Mouse (Mus musculus) T-helper 17 cell (primary cell): ENCODE measurements around the gene Tmem88.

Experiments used
- in situ Hi-C, 2 experiments: fragments of 300-600 bp; cut with MboI, MseI; formaldehyde crosslinking; loops; 1 replicate in 1 of 2; 2 replicates in 1 of 2; pipeline ENCODE4 v1.15.1; 2025; ENCODE audit warnings: high pct_unique_total_duplicates in 2 of 2

The Tmem88 gene

DNA sequence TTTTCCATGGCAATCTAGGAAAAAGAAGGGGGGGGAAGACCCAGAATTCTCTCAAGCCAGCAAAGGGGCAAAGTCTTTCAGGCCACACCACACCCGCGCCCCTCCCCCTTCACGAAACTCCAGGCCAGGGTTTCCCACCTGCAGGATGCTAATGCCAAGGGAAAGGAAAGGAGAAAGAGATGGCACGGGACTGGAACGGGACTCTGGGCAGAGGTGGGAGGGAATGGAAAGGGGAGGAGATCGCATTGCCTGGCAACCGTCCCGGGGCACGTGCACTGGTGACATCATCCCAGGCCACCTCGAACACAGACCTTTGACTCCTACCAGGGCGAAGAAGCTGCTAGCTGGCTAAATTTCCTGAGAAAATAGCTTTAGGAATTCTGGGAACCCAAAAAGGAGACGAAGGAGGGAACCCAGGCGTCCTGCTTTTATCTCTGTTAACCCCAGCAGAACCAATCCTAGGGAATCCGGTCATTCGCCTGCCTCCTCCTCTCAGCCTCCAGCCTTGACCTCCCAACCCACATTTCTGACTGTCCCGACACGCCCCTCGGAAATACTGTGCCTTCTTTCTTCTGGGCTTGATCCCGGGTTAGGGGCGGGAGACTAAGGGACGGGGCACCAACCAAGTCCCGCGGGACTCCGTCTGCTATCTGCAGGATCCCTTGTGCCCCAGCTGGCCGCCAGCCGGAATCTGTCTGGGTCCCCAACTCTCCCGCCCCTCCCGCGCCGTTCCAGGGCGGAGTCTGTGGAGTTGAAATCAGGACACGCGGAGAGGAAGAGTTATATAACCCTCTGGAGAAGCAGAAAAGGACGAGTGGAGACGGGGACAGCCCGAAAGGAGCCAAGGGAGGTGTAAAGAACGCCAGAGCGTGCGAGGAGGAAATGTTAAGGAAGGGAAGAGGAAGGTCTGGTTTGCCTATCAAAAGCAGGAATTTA is 19.7 kb upstream of the Tmem88 start:
- in situ Hi-C loops, result loop anchor here in 1 of 2 experiments (10.0 kb wide), 2 partner anchors 323 to 577 kb away; partner anchors contain the start of genes Gabarap, Per1 and Phf23

GRCm38 (mm10) chr11:69416921-69417448 is 19.0 kb upstream of the Tmem88 start:
- in situ Hi-C loops, result loop anchor here in 1 of 2 experiments (10.0 kb wide), 2 partner anchors 322 to 578 kb away; partner anchors contain the start of genes Gabarap, Per1 and Phf23

- in situ Hi-C loops, result loop anchor here in 1 of 2 experiments (10.0 kb wide), 2 partner anchors 322 to 578 kb away; partner anchors contain the start of genes Gabarap, Per1 and Phf23
Observed at GRCm38 (mm10) chr11:69416509-69416908, 18.5 kb upstream of the Tmem88 start.

- in situ Hi-C loops, result loop anchor here in 1 of 2 experiments (10.0 kb wide), 2 partner anchors 321 to 579 kb away; partner anchors contain the start of genes Gabarap, Per1 and Phf23
Observed at GRCm38 (mm10) chr11:69415668-69416451, 17.8 kb upstream of the Tmem88 start.

DNA sequence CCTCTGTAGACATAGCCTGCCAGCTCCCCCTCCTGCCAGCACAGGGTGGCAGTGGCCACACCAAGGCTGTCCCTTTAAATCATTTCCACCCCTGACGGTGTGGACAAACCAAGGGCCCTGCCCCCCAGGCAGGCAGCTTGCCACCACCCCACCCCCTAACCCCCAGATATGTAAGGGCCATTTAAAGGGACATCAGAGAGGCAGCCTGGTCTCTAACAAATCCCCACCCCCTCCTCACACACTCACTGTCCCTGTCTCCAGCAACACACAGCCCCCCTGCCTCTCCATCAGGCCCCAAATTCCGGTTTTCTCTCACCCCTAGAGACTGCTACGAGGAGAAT is 17.3 kb upstream of the Tmem88 start:
- in situ Hi-C loops, result loop anchor here in 1 of 2 experiments (10.0 kb wide), 2 partner anchors 320 to 580 kb away; partner anchors contain the start of genes Gabarap, Per1 and Phf23

- in situ Hi-C loops, result loop anchor here in 1 of 2 experiments (10.0 kb wide), 2 partner anchors 320 to 580 kb away; partner anchors contain the start of genes Gabarap, Per1 and Phf23
Observed at GRCm38 (mm10) chr11:69414421-69415326, 16.6 kb upstream of the Tmem88 start.

DNA sequence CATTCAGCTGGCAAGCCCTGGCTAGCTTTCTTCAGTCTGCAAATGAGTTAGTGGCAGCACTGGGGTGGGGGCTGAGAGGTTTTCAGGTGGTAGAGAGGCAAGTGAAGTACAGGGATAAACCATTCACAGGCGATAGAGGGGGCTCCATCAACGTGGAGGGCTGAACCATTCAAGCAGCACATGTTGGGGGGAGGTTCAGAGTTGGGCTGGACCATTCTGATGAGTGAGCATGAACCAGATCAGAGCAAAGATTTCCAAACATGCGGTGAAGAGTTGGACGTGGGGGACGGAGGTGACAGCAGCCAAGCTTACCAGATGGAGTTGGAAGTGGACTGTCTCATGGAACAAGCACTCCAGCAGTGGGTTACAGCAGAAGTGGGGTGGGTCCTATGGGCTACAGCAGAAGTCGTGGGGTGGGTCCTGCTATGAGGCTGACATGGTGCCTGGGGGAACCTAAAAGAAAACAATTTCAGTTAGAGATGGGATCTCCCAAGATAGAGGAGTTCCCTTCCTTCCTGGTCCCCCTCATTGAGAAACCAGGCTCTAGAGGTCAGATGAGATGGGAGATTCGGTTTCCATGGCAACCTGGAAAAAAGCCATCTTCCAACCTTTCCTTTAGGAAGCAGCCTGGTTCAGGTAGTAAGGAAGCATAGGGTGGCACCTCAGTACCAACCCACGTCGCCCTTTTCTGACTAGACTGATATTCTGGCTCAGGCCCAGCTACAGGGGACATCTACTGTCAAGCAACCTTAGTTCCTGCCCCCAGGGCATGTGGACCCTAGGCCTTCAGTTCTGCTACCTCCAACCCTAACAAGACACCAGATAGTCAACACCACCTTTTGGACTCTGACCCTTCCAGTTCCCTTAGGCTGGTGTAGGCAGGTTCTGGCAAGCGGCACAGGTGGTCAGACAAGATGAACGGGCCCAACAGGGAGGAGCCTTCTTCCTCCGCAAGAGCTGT is 15.5 kb upstream of the Tmem88 start, which contains the start of gene Kdm6b:
Gene Kdm6b (minus strand): TSS at position 455 of the 961 bp plus-strand sequence.
- in situ Hi-C loops, result loop anchor here in 1 of 2 experiments (10.0 kb wide), 2 partner anchors 319 to 581 kb away; partner anchors contain the start of genes Gabarap, Per1 and Phf23

GRCm38 (mm10) chr11:69412548-69412947 is 14.5 kb upstream of the Tmem88 start:
- in situ Hi-C loops, result loop anchor here in 1 of 2 experiments (10.0 kb wide), 2 partner anchors 318 to 582 kb away; partner anchors contain the start of genes Gabarap, Per1 and Phf23

GRCm38 (mm10) chr11:69411538-69412203 is 13.6 kb upstream of the Tmem88 start:
- in situ Hi-C loops, result loop anchor here in 1 of 2 experiments (10.0 kb wide), 2 partner anchors 317 to 583 kb away; partner anchors contain the start of genes Gabarap, Per1 and Phf23

DNA sequence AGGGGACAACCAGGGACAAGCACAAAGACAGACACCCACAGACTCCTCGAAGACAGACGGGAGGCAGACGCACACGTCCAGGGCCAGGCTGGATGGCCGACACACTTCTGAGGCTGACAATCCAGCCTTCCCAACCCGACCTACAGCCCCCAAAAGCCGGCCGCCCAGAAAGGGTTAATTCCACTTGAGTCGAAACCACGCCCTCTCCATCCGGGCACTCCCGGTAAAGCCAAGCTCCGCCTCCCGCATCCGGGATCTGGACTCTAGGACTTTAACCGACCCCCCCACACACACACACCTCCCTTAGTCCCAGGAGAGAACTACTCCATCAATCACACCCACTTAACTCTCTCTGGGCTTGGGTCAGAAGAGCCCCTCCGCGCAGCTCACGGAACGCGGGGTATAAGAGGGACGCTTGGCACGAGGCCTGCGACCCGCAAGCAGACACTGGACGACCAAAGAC is 13.1 kb upstream of the Tmem88 start:
- in situ Hi-C loops, result loop anchor here in 1 of 2 experiments (10.0 kb wide), 2 partner anchors 316 to 584 kb away; partner anchors contain the start of genes Gabarap, Per1 and Phf23

DNA sequence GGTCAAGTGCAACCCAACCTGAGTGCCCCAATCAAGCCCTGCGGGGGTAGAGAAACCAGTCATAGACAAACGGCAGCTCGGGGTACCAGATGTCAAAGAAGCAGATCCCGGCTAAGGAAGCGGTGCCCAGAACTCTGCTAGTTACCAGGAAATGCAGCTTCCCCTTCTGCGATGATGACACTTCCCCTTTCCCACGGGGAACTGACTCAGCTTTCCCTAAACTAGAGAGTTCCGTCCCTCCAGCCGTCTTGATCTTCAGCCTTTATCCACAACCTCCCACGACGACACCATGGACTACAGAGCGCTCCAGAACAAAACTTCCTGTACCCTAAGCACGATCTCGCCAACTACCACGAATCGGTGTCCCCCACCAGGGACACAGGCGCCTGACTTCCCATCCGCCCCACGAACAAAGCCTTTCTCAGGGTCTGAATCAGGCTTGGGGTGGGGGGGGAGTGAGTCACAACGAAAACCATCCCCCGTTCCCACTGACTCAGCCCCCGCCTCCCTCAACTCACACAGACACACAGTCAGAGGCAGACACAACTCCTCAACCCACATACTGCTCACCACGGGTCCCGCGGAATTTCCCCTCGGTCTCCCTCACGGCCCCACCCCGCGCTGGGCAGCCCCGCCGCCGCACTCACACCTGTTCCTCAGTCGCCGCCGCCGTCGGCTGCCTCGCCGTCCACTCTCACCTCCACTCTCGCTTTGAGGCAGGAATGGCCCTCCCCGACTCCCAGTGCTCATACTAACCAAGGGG is 12.5 kb upstream of the Tmem88 start:
- in situ Hi-C loops, result loop anchor here in 1 of 2 experiments (10.0 kb wide), 2 partner anchors 316 to 584 kb away; partner anchors contain the start of genes Gabarap, Per1 and Phf23

GRCm38 (mm10) chr11:69410045-69410309 is 11.9 kb upstream of the Tmem88 start:
- in situ Hi-C loops, result loop anchor here in 1 of 2 experiments (10.0 kb wide), 2 partner anchors 315 to 585 kb away; partner anchors contain the start of genes Gabarap, Per1 and Phf23

DNA sequence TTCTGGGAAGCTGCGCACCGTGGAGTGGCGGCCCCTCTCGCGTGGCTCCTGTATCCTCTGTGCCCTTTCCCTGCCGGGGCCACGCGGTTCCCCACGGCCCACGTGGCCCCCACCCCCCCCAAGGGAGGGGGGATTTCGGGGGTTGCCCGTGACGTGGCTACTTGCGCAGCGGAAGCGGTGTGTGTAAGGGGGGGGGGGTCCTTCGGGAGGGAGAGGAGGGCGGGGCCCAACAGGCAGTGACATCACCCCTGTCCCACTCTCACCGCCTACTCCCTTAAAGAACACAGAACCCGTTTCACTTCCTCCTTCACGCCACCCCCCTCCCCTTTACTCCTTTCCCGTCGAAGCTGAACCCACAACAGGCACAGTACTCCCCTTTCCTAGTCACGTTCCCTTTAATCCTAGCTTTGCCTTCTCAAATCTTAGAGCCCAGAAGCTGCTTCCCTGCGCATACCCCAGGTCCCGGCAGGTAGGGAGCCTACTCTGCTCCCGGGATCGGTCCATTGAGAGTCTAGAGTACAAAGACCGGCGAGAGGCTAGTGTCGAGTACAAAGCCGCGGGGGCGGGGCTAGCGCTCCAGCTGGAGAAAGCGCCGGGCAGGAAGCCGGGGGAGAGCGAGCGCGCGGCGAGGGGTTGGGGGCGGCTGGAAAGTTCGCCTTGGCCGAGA is 11.5 kb upstream of the Tmem88 start:
- in situ Hi-C loops, result loop anchor here (5.0 to 10.0 kb wide), 5 partner anchors 105 to 1255 kb away; partner anchors contain the start of genes Gabarap (in 2 of the 2), Per1 (in 1 of the 2), Phf23 (in 1 of the 2) and Spag7 (in 1 of the 2)

DNA sequence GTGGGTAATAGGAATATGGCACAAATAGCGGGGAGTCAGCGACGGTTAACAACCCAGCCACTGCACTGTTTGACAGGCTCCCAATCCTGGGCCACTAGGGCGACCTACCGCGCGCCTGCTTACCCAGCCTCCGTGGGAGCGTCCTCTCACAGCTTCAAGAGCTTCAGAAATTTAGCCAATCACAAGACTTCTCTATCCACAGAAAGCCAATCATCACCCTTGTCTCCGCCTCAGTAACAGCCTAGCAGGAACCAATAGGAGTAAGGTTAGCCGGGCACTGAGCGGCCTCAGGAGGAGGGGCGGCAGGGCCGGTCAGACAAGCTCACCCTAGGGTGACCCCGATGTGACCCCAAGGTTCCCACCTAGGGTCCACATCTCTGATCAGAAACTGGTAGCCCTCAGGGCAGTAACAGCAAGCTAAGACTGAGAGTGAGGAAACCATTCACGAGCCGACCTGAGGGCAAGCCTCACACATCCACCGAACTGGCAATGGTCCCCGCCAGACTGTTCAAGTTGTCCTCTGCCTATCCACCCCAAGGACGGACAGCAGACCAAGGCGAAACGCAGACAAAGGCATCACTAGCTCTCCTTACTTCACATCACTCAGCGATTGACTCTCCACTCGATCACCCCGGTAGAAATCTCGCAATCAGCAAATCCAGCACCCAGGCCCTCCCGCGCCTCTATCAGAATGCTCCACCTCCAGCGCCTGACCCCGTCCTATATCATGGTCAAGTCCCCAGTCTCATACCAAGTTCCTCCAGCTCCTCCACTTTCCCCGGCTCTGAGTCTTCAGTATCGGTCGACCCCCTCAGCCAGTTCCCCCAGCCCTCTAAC is 10.7 kb upstream of the Tmem88 start:
- in situ Hi-C loops, result loop anchor here in 1 of 2 experiments (5.0 to 10.0 kb wide), 3 partner anchors 106 to 1256 kb away; partner anchors contain the start of genes Gabarap and Spag7

DNA sequence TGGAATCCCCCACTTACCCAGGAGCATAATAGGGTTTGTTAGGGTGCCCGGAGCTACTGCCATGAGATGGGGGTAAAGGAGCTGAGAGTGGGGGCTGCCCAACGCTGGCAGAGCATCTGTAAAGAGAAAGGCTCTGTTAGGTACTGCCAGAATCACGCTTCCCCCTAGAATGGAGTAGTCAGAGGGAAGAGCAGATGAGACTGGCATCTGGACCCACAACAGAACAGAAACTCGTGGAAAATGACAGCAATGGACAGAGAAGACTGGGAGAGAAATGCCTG is 9.6 kb upstream of the Tmem88 start:
- in situ Hi-C loops, result loop anchor here in 1 of 2 experiments (5.0 to 10.0 kb wide), 3 partner anchors 107 to 1257 kb away; partner anchors contain the start of genes Gabarap and Spag7
